Mouse (Mus musculus) neural tube, embryonic 13.5 days (tissue): ENCODE measurements at regions not wholly inside any gene's neighbourhood (a gene's known extent, or its start where the extent isn't known, plus 50 kb on each side); places are given as distances from the start of the nearest gene placed in this dataset.

Experiments
- ATAC-seq: fragments of 200-750 bp; cut with Nextera tagmentation; 2 replicates; pipeline ENCODE4 v1.8.0; 2017; ENCODE audit warnings: low read depth, mild to moderate bottlenecking, moderate TSS enrichment, moderate library complexity
- H3K27ac ChIP-seq: fragments of 300-500 bp; sonication (generic); replicated peaks from 2 replicates; pipeline ENCODE4 v1.5.1; 2015; ENCODE audit warnings: moderate library complexity, mild to moderate bottlenecking, inconsistent platforms
- H3K27me3 ChIP-seq: fragments of 300-500 bp; sonication (generic); 2 replicates; pipeline ENCODE4 v1.6.1; 2015; ENCODE audit warnings: mild to moderate bottlenecking, inconsistent platforms
- H3K36me3 ChIP-seq: fragments of 300-500 bp; sonication (generic); 2 replicates; pipeline ENCODE4 v1.6.1; 2015; ENCODE audit warnings: mild to moderate bottlenecking, inconsistent platforms
- H3K4me1 ChIP-seq: fragments of 300-500 bp; sonication (generic); replicated peaks from 2 replicates; pipeline ENCODE4 v1.6.1; 2015; ENCODE audit warnings: inconsistent platforms
- H3K4me2 ChIP-seq: fragments of 300-500 bp; sonication (generic); 2 replicates; pipeline ENCODE4 v1.6.1; 2015; ENCODE audit warnings: inconsistent platforms, mild to moderate bottlenecking, moderate library complexity
- H3K4me3 ChIP-seq: fragments of 300-500 bp; sonication (generic); 2 replicates; pipeline ENCODE4 v1.5.1; 2015; ENCODE audit warnings: mild to moderate bottlenecking, inconsistent platforms
- H3K9ac ChIP-seq: fragments of 300-500 bp; sonication (generic); 2 replicates; pipeline ENCODE4 v1.6.1; 2015; ENCODE audit warnings: moderate library complexity, mild to moderate bottlenecking, inconsistent platforms
- H3K9me3 ChIP-seq: fragments of 300-500 bp; sonication (generic); 2 replicates; pipeline ENCODE4 v1.6.1; 2016; ENCODE audit warnings: inconsistent platforms
- WGBS: fragments of 180-500 bp; shearing (Covaris S2); methylation state at CpG from one replicate; pipeline ENCODE4 v1.1.7; 2015; 5-methylcytosine and 5-hydroxymethylcytosine counted together

DNA sequence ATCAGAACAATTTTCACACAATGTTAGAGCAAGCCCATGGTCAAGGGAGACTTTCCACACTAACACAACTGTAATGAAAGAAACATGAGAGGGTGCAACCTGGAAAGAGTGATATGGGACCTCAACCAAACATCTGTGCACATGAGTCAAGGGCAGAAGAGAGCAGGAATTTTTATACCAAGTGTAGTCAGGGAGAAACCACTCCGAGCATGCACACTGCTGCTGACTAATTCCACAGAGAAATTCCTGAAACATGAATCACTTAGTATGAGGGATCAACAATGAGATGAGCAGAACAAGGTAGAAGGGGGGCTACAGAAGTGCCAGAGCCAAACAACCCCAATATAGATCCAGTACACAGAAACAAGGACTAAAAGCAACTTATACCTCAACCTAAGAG, 363.1 kb upstream of the Fbxo33 start:
- H3K36me3 ChIP-seq, result no peaks in the 10 kb centered on the region
- H3K27ac ChIP-seq, result no peak overlapping the region
- 82% methylated on average over 1 of the region's 1 CpGs for WGBS

DNA sequence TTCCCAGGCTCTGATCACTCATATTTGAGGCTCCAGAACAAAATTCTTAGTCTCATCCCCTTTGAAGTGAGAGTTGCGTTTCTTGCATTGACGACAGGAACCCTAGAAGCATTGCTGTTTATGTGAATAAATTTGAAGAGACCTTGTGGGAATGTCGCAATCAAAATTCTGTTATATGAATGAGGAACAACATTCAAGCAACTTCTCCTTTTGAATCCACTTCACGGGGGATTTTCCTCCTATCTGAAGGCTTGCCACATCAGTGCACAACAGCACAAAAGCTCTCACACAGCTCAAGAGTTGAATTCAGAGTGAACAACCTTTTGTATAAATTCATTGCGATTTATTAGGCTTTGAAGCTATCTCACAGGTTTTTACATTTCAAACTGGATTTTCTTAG, 360.2 kb upstream of the Fbxo33 start:
- Histone ChIP-seq H3K4me2 (no peak overlapping the region), H3K9me3 (no peaks in the 10 kb centered on the region), H3K9ac (no peak overlapping the region), H3K36me3 (no peaks in the 10 kb centered on the region), H3K27me3 (no peaks in the 10 kb centered on the region), H3K4me3 (no peak overlapping the region), H3K27ac (no peak overlapping the region), H3K4me1 (no peaks in the 10 kb centered on the region)
- ATAC-seq, result no peak
- WGBS, result 80% methylated on average over 5 of the region's 5 CpGs

More for the DNA sequence above, 363.1 kb upstream of the Fbxo33 start:
- Histone ChIP-seq H3K4me1 (no peaks in the 10 kb centered on the region), H3K9ac (no peak overlapping the region), H3K4me3 (no peak overlapping the region), H3K4me2 (no peak overlapping the region), H3K27me3 (no peaks in the 10 kb centered on the region), H3K9me3 (no peaks in the 10 kb centered on the region)
- no peak for ATAC-seq

DNA sequence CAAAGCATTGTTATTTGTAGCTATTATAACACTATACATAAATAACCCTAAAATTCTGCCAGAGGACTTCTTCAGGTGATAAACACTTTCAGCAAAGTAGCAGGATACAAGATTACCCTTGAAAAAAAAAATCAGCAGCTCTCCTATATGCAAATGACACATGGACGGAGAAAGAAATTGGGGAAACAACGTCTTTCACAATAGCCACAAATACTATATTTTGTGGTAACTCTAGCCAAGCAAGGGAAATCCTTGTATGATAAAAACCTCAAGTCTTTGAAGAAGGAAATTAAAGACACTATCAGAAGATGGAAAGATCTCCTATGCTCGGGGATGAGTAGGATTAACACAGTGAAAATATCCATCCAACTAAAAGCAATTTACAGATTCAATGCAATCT, 344.4 kb upstream of the Fbxo33 start:
- WGBS, result 92% methylated on average over 3 of the region's 3 CpGs
- Histone ChIP-seq H3K36me3 (no peaks in the 10 kb centered on the region), H3K9me3 (no peaks in the 10 kb centered on the region), H3K27me3 (no peaks in the 10 kb centered on the region), H3K4me3 (no peak overlapping the region), H3K9ac (no peak overlapping the region), H3K27ac (no peak overlapping the region), H3K4me1 (no peaks in the 10 kb centered on the region), H3K4me2 (no peak overlapping the region)
- no peak for ATAC-seq

DNA sequence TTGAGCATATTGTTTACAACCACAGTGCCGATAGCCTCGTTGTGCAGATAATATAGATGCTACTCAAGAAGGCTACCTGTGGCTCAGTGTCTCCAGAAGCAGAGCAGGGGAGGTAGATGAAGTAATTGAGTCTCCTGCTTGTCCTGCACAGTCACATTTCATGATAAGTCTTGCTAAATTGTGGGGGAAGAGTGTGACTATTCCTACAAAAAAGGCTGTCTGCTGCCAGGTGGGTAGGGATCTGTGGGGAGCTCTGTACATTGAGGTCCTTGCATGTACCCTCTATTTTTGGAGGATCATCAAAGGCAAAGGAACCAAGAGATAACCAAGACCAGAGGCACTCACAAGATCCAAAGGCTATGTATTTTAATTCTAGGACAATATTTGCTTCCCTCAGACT, 320.3 kb upstream of the Fbxo33 start:
- WGBS, result 86% methylated on average over 2 of the region's 2 CpGs
- H3K9ac ChIP-seq, result no peak overlapping the region
- H3K9me3 ChIP-seq, result no peaks in the 10 kb centered on the region
- no peaks in the 10 kb centered on the region for H3K27me3 ChIP-seq
- no peak overlapping the region for H3K4me3 ChIP-seq
- no peak overlapping the region for H3K4me2 ChIP-seq
- H3K27ac ChIP-seq, result no peak overlapping the region
- no peaks in the 10 kb centered on the region for H3K36me3 ChIP-seq
- no peak for ATAC-seq
- no peaks in the 10 kb centered on the region for H3K4me1 ChIP-seq

DNA sequence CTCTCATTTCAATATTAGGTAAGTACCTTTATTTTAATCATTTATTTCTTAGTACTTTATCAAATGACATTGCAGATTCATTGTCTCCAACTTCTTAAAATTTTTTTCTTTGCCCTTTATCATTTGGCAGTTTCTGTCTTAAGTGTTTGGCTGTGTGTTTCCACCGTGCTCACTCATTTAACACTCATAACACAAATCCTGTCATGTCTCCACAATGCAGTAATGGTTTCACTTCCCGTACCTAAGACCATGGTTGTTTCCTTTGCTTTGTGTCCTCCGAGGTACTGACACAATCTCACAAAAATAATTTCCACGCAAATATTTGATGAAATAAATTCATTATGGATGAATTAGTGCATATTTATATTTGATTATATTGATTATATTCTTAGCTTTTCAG, 311.0 kb upstream of the Fbxo33 start:
- Histone ChIP-seq H3K27ac (no peak overlapping the region), H3K9me3 (no peaks in the 10 kb centered on the region), H3K4me2 (no peak overlapping the region), H3K36me3 (no peaks in the 10 kb centered on the region), H3K9ac (no peak overlapping the region), H3K27me3 (no peaks in the 10 kb centered on the region), H3K4me3 (no peak overlapping the region), H3K4me1 (no peaks in the 10 kb centered on the region)
- no peak for ATAC-seq
- 82% methylated on average over 4 of the region's 4 CpGs for WGBS

DNA sequence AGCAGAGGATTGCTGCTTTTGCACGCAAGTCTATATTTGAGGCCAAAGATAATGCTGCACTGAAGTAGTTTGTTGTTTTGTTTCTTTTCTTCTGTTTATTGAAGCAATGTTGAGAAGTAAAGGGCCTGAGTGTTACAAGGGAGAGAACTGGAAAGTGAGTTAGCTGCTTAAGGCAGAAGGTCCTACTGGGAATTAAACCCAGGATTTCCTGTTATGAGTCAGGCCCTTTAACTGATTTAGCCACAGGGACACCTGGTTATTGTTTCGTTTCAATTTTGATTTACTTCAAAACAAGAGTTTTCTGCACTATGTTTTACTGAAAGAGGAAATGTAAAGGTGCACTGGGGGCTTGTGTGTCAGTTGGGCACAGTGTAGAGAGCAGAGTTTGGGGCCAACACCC, 303.8 kb upstream of the Fbxo33 start:
- Histone ChIP-seq H3K9ac (no peak overlapping the region), H3K27me3 (no peaks in the 10 kb centered on the region), H3K36me3 (no peaks in the 10 kb centered on the region), H3K27ac (no peak overlapping the region), H3K9me3 (no peaks in the 10 kb centered on the region), H3K4me3 (no peak overlapping the region), H3K4me1 (no peaks in the 10 kb centered on the region), H3K4me2 (no peak overlapping the region)
- 93% methylated on average over 2 of the region's 2 CpGs for WGBS
- ATAC-seq, result no peak

DNA sequence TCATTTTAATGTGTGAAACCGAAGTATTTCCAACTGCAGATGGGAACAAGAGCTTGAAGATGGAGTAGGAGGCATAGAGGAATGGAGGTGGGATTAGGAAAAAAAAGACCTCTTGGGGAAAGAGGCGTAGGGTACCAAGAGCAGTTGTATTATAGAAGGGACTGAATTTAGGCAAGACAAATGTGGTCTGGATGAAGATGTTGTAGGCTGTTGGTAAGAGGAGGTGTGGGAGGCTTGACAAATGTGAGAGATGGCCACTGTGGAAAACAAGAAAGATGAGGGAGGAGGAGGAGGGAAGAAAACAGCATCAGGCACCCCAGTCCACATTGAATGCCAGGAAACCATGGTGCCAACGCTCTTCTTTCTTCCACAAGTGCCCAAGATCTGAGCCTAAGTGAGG, 302.4 kb upstream of the Fbxo33 start:
- H3K27me3 ChIP-seq, result no peaks in the 10 kb centered on the region
- H3K4me3 ChIP-seq, result no peak overlapping the region
- H3K27ac ChIP-seq, result no peak overlapping the region
- no peaks in the 10 kb centered on the region for H3K36me3 ChIP-seq
- no peak overlapping the region for H3K9ac ChIP-seq
- no peak overlapping the region for H3K4me2 ChIP-seq
- no peaks in the 10 kb centered on the region for H3K9me3 ChIP-seq
- no peaks in the 10 kb centered on the region for H3K4me1 ChIP-seq
- ATAC-seq, result no peak
- 91% methylated on average over 3 of the region's 3 CpGs for WGBS

DNA sequence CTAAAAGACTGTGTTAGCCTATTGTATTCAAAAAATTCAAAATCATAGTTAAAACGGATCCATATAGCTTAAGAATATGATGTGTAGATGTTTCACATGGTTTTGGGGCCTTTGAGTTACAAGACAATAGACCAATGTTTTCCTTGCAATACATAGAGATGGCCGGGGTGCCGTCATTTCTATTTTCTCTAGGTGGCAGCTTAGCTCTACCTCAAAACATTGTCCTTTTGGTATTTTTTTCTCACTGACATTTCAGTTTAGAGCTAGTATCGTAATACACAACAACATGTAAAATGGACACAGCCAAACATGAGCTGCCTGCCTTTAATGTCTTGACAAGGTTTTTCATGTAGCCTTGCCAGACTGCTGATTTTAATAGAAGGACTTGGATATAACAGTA, 290.3 kb upstream of the Fbxo33 start:
- H3K4me2 ChIP-seq, result no peak overlapping the region
- H3K4me3 ChIP-seq, result no peak overlapping the region
- no peak for ATAC-seq
- no peak overlapping the region for H3K27ac ChIP-seq
- no peaks in the 10 kb centered on the region for H3K36me3 ChIP-seq
- no peaks in the 10 kb centered on the region for H3K27me3 ChIP-seq
- no peak overlapping the region for H3K9ac ChIP-seq
- 83% methylated on average over 4 of the region's 4 CpGs for WGBS
- no peaks in the 10 kb centered on the region for H3K9me3 ChIP-seq
- H3K4me1 ChIP-seq, result no peaks in the 10 kb centered on the region

DNA sequence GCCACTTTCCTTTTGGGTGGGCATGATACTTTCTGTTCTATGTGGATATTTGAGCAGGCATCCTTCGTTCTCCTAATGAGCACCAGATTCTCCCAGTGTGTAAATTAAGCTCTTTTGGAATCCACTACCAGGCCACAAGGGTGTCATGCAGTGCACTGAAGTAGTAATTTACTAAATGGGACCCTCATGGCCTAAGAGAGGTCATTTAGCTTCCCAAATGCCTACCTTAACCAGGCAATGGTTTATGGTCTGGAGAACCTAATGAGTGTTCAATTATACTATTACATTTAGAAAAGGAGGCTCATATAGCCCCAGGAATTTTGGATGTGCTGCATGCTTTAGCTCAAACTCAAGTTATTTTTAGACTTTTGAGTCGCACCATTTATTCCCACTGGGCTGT, 289.6 kb upstream of the Fbxo33 start:
- no peak overlapping the region for H3K4me3 ChIP-seq
- H3K9ac ChIP-seq, result no peak overlapping the region
- H3K4me1 ChIP-seq, result no peaks in the 10 kb centered on the region
- no peak overlapping the region for H3K27ac ChIP-seq
- no peaks in the 10 kb centered on the region for H3K36me3 ChIP-seq
- no peaks in the 10 kb centered on the region for H3K27me3 ChIP-seq
- ATAC-seq, result no peak
- H3K9me3 ChIP-seq, result no peaks in the 10 kb centered on the region
- WGBS, result 35% methylated on average over 2 of the region's 2 CpGs
- H3K4me2 ChIP-seq, result no peak overlapping the region

DNA sequence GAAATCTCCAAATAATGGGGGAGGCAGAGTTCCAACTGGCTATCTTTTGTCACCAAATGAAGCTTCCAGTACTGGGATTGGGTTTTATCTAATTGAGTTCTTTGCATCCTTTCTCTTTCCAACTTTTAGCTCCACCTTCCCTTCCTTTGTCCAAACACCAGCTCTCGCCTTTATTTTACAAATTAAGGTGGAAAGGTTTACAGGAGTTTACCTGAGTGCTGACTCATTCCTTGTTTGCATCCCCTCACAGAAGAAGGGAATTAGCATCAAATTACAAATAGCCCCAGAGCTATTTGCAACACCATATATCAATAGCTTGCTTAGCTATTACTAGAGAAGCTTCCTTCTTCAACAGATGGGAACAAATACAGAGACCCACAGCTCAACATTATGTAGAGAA, 287.9 kb upstream of the Fbxo33 start:
- Histone ChIP-seq H3K36me3 (no peaks in the 10 kb centered on the region), H3K27me3 (no peaks in the 10 kb centered on the region), H3K4me3 (no peak overlapping the region), H3K27ac (no peak overlapping the region), H3K9me3 (no peaks in the 10 kb centered on the region), H3K4me1 (no peaks in the 10 kb centered on the region), H3K9ac (no peak overlapping the region), H3K4me2 (no peak overlapping the region)
- ATAC-seq, result no peak
- WGBS, result 50% methylated on average over 1 of the region's 1 CpGs

DNA sequence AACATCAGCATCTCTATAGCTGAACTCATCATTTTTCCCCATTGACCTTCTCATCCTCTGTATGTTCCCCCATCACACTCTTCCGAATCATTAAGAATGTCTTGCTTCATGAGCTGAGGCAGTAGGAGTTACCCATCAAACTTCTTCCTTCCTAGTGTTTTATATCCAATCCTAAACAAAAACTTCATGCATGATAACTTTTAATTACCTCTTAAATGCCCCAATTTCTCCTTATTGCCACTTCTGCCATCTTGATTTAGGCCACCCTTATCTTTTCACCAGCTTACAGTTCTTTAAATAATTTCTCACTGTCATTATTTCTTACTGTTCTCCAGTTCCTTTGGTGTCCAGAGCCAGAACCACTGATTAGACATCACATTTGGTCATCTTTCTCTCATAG, 277.9 kb upstream of the Fbxo33 start:
- WGBS, result 73% methylated on average over 1 of the region's 1 CpGs
- Histone ChIP-seq H3K9me3 (no peaks in the 10 kb centered on the region), H3K27me3 (no peaks in the 10 kb centered on the region), H3K4me1 (no peaks in the 10 kb centered on the region), H3K36me3 (no peaks in the 10 kb centered on the region), H3K4me2 (no peak overlapping the region), H3K27ac (no peak overlapping the region), H3K9ac (no peak overlapping the region), H3K4me3 (no peak overlapping the region)
- no peak for ATAC-seq

DNA sequence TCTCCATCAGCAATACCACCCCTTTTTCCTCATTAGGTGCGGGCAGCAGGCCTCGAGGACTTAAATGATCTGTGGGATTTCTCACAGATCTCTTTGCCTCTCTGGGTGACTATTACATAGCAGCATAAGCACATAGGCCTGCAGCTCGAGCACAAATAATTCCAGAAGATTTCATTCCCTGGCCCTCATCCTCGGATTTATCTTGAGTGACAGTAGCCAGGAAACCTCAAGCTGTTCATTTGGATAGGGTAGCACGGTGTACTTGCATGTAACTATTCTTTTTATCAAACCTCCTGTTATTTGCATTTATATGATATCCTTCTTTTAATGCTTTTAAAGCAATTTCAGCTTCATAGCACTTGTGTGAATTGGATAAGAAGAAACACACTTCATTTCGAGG, 268.5 kb upstream of the Fbxo33 start:
- no peak for ATAC-seq
- no peak overlapping the region for H3K4me2 ChIP-seq
- H3K9ac ChIP-seq, result no peak overlapping the region
- no peaks in the 10 kb centered on the region for H3K4me1 ChIP-seq
- H3K36me3 ChIP-seq, result no peaks in the 10 kb centered on the region
- H3K27me3 ChIP-seq, result no peaks in the 10 kb centered on the region
- WGBS, result 81% methylated on average over 6 of the region's 6 CpGs
- H3K4me3 ChIP-seq, result no peak overlapping the region
- no peak overlapping the region for H3K27ac ChIP-seq
- no peaks in the 10 kb centered on the region for H3K9me3 ChIP-seq

DNA sequence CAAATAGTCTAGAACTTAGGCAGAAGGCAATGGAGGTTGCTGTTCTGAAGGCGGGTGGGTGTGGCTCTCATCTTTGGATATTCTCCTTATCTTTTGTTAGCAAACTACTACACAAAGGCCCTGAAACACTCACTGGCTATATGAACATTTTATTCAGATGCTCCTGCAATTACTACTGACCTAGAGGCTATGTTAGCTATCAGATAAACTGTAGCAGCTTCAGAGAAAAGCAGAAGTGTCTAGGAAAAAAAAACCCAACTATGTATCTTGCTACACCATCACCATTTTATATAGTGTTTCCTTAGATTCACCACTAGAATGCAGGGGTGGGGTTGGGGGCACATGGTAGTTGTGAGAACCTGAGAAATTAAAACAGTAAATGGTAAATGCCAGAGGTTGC, 268.0 kb upstream of the Fbxo33 start:
- WGBS, result 87% methylated on average over 1 of the region's 1 CpGs
- H3K4me3 ChIP-seq, result no peak overlapping the region
- no peak for ATAC-seq
- no peak overlapping the region for H3K9ac ChIP-seq
- no peaks in the 10 kb centered on the region for H3K36me3 ChIP-seq
- no peak overlapping the region for H3K4me2 ChIP-seq
- H3K27ac ChIP-seq, result no peak overlapping the region
- H3K9me3 ChIP-seq, result no peaks in the 10 kb centered on the region
- no peaks in the 10 kb centered on the region for H3K27me3 ChIP-seq
- no peaks in the 10 kb centered on the region for H3K4me1 ChIP-seq
